Mouse (Mus musculus): ENCODE measurements at regions not wholly inside any gene's neighbourhood (a gene's known extent, or its start where the extent isn't known, plus 50 kb on each side); places are given as distances from the start of the nearest gene placed in this dataset.

GRCm38 (mm10) chr14:120840900-120841299 is 70.1 kb upstream of the Ipo5 start:
- no peak overlapping the region for H3K4me3 ChIP-seq (replicated peaks; ENCODE audit: low read length)
- no peak for TF ChIP-seq POLR2A (IDR thresholded peaks at IDR 0.05; ENCODE audit: borderline replicate concordance, extremely low read depth, insufficient read depth, insufficient read length)
- no peak overlapping the region for H3K27ac ChIP-seq (replicated peaks; ENCODE audit: low read depth, low read length)
- H3K9me3 ChIP-seq (ENCODE audit: control insufficient read depth, low read length), result no peaks in the 10 kb centered on the region
- no peak overlapping the region for H3K4me2 ChIP-seq (replicated peaks; ENCODE audit: low read depth, low read length, severe bottlenecking)
- no peaks in the 10 kb centered on the region for H3K36me3 ChIP-seq (ENCODE audit: control insufficient read depth, insufficient read depth, low read length)
- no peak for DNase-seq (ENCODE audit: low spot score)
- H3K27me3 ChIP-seq (ENCODE audit: control insufficient read depth, insufficient read depth, low read length), result no peaks in the 10 kb centered on the region
- peaks cover 6% of the 10 kb centered on the region; the same call in 1 of the 2 replicates for H3K4me1 ChIP-seq (ENCODE audit: control insufficient read depth, insufficient read depth, low read length)
- H3K9ac ChIP-seq (ENCODE audit: low read depth, low read length, severe bottlenecking), result no peak overlapping the region
- no peak for ATAC-seq (ENCODE audit: low FRiP score, low read depth)
- 83% methylated on average over 6 of the region's 6 CpGs for WGBS

- Histone ChIP-seq H3K4me1 (ENCODE audit: control insufficient read depth, insufficient read depth, low read length) (peaks cover 6% of the 10 kb centered on the region; the same call in 1 of the 2 replicates), H3K36me3 (ENCODE audit: control insufficient read depth, insufficient read depth, low read length) (no peaks in the 10 kb centered on the region), H3K27ac (replicated peaks; ENCODE audit: low read depth, low read length) (no peak overlapping the region), H3K27me3 (ENCODE audit: control insufficient read depth, insufficient read depth, low read length) (no peaks in the 10 kb centered on the region), H3K9me3 (ENCODE audit: control insufficient read depth, low read length) (no peaks in the 10 kb centered on the region), H3K4me3 (replicated peaks; ENCODE audit: low read length) (no peak overlapping the region), H3K9ac (ENCODE audit: low read depth, low read length, severe bottlenecking) (no peak overlapping the region), H3K4me2 (replicated peaks; ENCODE audit: low read depth, low read length, severe bottlenecking) (no peak overlapping the region)
- WGBS, result 85% methylated on average over 6 of the region's 6 CpGs
- no peak for ATAC-seq (ENCODE audit: low FRiP score, low read depth)
- no peak for TF ChIP-seq POLR2A (IDR thresholded peaks at IDR 0.05; ENCODE audit: borderline replicate concordance, extremely low read depth, insufficient read depth, insufficient read length)
- no peak for DNase-seq (ENCODE audit: low spot score)
Measured at GRCm38 (mm10) chr14:120841311-120841710, 69.7 kb upstream of the Ipo5 start.

GRCm38 (mm10) chr14:120845172-120845571 is 65.9 kb upstream of the Ipo5 start:
- WGBS, result 82% methylated on average over 2 of the region's 2 CpGs
- DNase-seq (ENCODE audit: low spot score), result no peak
- no peak overlapping the region for H3K9ac ChIP-seq (ENCODE audit: low read depth, low read length, severe bottlenecking)
- ATAC-seq (ENCODE audit: low FRiP score, low read depth), result no peak
- TF ChIP-seq POLR2A (IDR thresholded peaks at IDR 0.05; ENCODE audit: borderline replicate concordance, extremely low read depth, insufficient read depth, insufficient read length), result no peak
- no peak overlapping the region for H3K27ac ChIP-seq (replicated peaks; ENCODE audit: low read depth, low read length)
- H3K9me3 ChIP-seq (ENCODE audit: control insufficient read depth, low read length), result no peaks in the 10 kb centered on the region
- H3K4me1 ChIP-seq (ENCODE audit: control insufficient read depth, insufficient read depth, low read length), result peaks cover 9% of the 10 kb centered on the region; the same call in 1 of the 2 replicates
- H3K36me3 ChIP-seq (ENCODE audit: control insufficient read depth, insufficient read depth, low read length), result no peaks in the 10 kb centered on the region
- H3K4me2 ChIP-seq (replicated peaks; ENCODE audit: low read depth, low read length, severe bottlenecking), result no peak overlapping the region
- H3K4me3 ChIP-seq (replicated peaks; ENCODE audit: low read length), result no peak overlapping the region
- H3K27me3 ChIP-seq (ENCODE audit: control insufficient read depth, insufficient read depth, low read length), result no peaks in the 10 kb centered on the region

GRCm38 (mm10) chr14:120846073-120846850 is 64.8 kb upstream of the Ipo5 start:
- TF ChIP-seq POLR2A (IDR thresholded peaks at IDR 0.05; ENCODE audit: borderline replicate concordance, extremely low read depth, insufficient read depth, insufficient read length), result no peak
- 67% methylated on average over 10 of the region's 10 CpGs for WGBS
- no peak overlapping the region for H3K27ac ChIP-seq (replicated peaks; ENCODE audit: low read depth, low read length)
- H3K9ac ChIP-seq (ENCODE audit: low read depth, low read length, severe bottlenecking), result no peak overlapping the region
- H3K27me3 ChIP-seq (ENCODE audit: control insufficient read depth, insufficient read depth, low read length), result no peaks in the 10 kb centered on the region
- DNase-seq (ENCODE audit: low spot score) (no peak), ATAC-seq (ENCODE audit: low FRiP score, low read depth) (no peak)
- H3K4me3 ChIP-seq (replicated peaks; ENCODE audit: low read length), result no peak overlapping the region
- no peaks in the 10 kb centered on the region for H3K9me3 ChIP-seq (ENCODE audit: control insufficient read depth, low read length)
- H3K4me1 ChIP-seq (ENCODE audit: control insufficient read depth, insufficient read depth, low read length), result peaks cover 9% of the 10 kb centered on the region; the same call in 1 of the 2 replicates
- H3K4me2 ChIP-seq (replicated peaks; ENCODE audit: low read depth, low read length, severe bottlenecking), result no peak overlapping the region
- H3K36me3 ChIP-seq (ENCODE audit: control insufficient read depth, insufficient read depth, low read length), result no peaks in the 10 kb centered on the region

GRCm38 (mm10) chr14:120847006-120847405 is 64.0 kb upstream of the Ipo5 start:
- WGBS, result 59% methylated on average over 5 of the region's 5 CpGs
- no peak overlapping the region for H3K4me3 ChIP-seq (replicated peaks; ENCODE audit: low read length)
- 0 out of 2 replicates have a peak, but pooled peaks have one; percentile 34 for ATAC-seq (ENCODE audit: low FRiP score, low read depth)
- H3K27ac ChIP-seq (replicated peaks; ENCODE audit: low read depth, low read length), result no peak overlapping the region
- no peaks in the 10 kb centered on the region for H3K27me3 ChIP-seq (ENCODE audit: control insufficient read depth, insufficient read depth, low read length)
- H3K36me3 ChIP-seq (ENCODE audit: control insufficient read depth, insufficient read depth, low read length), result no peaks in the 10 kb centered on the region
- DNase-seq (ENCODE audit: low spot score), result no peak
- peaks cover 3% of the 10 kb centered on the region; the same call in 1 of the 2 replicates for H3K4me1 ChIP-seq (ENCODE audit: control insufficient read depth, insufficient read depth, low read length)
- no peak overlapping the region for H3K9ac ChIP-seq (ENCODE audit: low read depth, low read length, severe bottlenecking)
- H3K9me3 ChIP-seq (ENCODE audit: control insufficient read depth, low read length), result no peaks in the 10 kb centered on the region
- H3K4me2 ChIP-seq (replicated peaks; ENCODE audit: low read depth, low read length, severe bottlenecking), result no peak overlapping the region
- TF ChIP-seq POLR2A (IDR thresholded peaks at IDR 0.05; ENCODE audit: borderline replicate concordance, extremely low read depth, insufficient read depth, insufficient read length), result no peak
